Mouse (Mus musculus) adrenal gland, adult 8-10 months (tissue): ENCODE measurements around the gene Rspo3. TPM values are rescaled to one million over a fixed set of nuclear protein-coding genes. Genes with fewer than 3 reads are reported as not detected.

ENCODE experiments used
- DNase-seq: peaks from one replicate; pipeline ENCODE4 v3.0.0; 2022
- total RNA-seq, 4 experiments: library from RNA; stranded (reverse); gene quantifications; 2 replicates each; pipeline ENCODE4 v1.2.4; 2022

The Rspo3 gene
- total RNA-seq: 10 to 100 TPM; 17.8 to 27.8 (median 23.5) TPM

DNA sequence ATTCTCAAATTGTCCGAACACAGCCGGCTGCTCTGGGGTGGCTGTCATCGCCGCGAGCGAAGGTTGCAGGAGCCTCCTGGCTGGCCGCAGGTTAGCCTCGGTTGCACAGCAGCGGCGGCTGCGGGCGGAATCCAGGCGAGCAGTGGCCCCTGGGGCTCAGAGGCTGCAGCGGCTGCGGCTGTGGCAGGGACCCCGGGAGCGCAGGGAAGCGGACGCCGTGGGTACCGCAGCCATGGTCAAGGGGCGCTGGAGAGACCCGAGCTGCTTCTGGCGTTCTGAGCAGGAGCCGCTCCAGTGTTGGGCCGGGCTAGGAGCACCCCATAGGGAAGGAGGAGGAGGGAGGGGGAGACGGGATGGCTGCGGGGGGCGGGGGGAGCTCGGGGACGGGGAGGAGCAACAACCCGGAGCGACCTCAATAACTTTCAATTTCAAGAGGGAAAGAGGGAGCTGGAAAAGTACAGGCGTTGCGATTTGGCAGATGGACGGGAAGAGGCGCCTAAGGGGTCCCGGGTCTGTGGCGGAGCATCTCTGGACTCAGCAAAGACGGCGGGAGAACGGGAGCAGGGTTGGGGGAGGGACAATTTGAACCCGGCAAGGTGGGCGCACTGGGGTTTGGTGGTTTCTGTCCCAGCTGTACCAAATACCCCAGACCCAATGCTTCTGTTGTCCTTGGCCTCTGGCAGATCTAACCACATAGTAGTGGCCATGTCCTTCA lies at the start of gene Rspo3:
Rspo3 (minus strand) TSS at position 322 of the 715 bp plus-strand sequence.
- no peak for DNase-seq

DNA sequence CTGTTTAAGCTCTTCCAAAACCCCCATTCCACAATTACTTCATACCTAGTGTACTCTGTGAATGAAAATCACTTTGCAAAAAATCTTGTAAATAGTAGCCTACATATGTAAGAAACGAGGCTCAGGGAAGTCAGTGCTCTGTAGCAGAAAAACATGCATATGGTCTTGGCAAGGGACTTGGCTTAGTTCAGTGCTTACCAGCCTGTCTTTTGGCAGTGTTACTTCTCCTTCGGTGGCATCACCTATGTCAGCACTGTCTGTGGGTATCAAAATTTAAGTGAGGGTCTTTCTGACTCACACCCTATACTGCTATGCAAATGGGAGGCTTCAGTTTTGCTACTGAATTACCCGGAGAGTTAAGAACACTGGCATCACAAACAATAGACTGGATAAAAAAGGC lies 46.3 kb upstream of the Rspo3 start:
- DNase-seq: no peak

GRCm38 (mm10) chr10:29581476-29581875 lies 45.8 kb upstream of the Rspo3 start:
- no peak for DNase-seq

DNA sequence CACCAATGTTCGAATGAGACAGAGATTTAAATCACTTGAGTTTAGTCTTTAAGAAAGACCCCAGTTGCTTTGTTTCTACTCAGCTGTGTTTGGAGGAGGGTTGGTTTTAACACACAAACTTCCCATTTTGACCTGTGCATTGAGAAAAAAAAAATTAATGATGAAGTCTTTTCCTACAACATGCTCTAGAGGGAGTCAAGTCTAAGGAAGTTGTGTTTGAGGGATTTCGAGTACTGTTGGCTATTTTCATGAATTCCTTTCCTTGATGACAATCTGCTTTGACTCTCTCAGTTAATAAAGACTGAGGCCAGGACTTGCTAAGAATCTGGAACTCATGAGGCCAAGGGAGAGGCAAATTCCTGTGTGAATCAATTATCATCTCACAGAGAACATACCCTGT lies 20.3 kb upstream of the Rspo3 start:
- no peak for DNase-seq

- DNase-seq: peak; percentile 49
Measured at GRCm38 (mm10) chr10:29554365-29554764, 18.7 kb upstream of the Rspo3 start.

GRCm38 (mm10) chr10:29542982-29543381 lies 7.3 kb upstream of the Rspo3 start:
- no peak for DNase-seq

GRCm38 (mm10) chr10:29539516-29539915 lies 3.8 kb upstream of the Rspo3 start:
- DNase-seq: no peak

DNA sequence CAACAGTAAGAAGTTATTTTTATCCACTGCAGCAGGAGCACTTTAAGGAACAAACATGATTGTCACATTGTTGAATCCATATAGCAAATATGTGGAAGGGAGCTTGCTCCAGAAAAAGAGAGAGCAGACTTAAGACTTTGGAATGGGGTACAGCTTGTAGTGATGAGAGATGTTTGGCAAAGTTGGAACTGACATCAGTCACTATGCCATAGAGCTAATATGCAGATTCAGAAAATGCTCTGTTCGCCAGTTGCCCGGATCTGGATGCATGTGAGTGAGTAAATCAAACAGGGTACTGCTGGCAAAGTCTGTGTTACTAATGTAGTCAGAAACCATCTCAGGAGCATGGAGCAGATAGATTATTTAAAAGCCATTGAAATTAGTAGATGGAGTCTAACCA lies 3.1 kb upstream of the Rspo3 start:
- no peak for DNase-seq

DNA sequence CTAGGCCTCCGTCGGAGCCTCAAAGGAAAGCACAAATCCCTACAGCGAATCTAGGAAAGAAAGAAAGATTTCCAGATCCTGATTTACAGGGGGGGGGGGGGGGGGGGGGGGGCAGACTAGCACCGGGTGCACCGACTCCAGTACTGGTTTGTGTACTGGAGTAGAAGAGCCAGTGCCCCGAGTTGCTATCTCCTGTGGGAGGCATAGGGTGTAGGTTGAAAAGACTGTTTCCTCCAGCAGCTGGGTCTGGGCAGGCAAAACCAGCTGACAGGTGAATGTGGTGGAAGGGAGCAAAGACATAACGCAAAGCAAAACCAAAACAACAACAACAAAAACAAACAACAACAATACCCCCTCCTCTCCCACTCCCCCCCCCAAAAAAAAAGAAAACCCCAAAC lies 838 bp downstream of the Rspo3 start:
- no peak for DNase-seq

- DNase-seq: no peak
Measured at GRCm38 (mm10) chr10:29533846-29534829, 1.5 kb downstream of the Rspo3 start.

- peak; percentile 51 for DNase-seq
Measured at GRCm38 (mm10) chr10:29532821-29533715, 2.6 kb downstream of the Rspo3 start.

GRCm38 (mm10) chr10:29513563-29513962 lies 22.1 kb downstream of the Rspo3 start:
- DNase-seq: no peak

- DNase-seq: no peak
Measured at GRCm38 (mm10) chr10:29508167-29508566, 27.5 kb downstream of the Rspo3 start.

GRCm38 (mm10) chr10:29497205-29497822 lies 38.4 kb downstream of the Rspo3 start:
- DNase-seq: no peak

- no peak for DNase-seq
Measured at GRCm38 (mm10) chr10:29493996-29494395, 41.7 kb downstream of the Rspo3 start.

GRCm38 (mm10) chr10:29480945-29481344 lies 54.7 kb downstream of the Rspo3 start:
- DNase-seq: no peak

DNA sequence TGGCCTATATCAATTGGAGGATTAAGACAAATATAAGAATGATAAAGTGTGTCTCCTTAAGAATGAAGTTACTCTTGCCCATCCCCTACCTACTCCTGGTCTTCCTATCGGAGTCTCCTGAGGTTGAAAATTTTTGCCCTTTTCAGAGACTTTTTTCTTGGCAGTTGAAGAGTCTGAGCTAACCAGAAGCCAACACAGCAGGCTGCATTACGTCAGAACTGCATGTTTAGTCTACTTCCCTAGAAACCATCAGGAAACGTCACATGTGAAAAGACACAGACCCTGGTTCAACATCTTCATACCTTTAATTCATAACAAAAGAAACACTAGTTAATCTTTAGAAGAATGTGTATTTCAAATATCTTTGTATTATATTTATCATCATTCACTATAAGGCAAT lies 56.3 kb downstream of the Rspo3 start:
- DNase-seq: no peak

DNA sequence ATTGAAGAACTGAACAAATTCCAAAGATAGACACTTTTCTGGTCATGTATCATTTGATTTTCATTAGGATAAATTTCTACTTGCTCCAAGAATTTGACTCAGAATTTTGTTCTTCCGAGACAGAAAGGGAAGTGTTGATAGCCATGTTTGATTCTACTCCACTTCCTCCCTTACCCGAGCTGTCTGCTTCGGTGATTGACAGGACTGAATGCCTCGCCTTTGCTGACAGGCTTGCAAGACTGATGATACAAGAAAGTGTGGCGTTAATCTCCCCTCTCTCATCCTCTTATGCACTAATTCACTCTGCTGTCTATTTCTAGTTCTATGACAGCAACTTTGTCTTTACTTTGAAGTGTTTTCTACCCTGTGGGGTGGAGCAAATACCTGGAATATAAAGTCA lies 65.2 kb downstream of the Rspo3 start:
- DNase-seq: no peak

DNA sequence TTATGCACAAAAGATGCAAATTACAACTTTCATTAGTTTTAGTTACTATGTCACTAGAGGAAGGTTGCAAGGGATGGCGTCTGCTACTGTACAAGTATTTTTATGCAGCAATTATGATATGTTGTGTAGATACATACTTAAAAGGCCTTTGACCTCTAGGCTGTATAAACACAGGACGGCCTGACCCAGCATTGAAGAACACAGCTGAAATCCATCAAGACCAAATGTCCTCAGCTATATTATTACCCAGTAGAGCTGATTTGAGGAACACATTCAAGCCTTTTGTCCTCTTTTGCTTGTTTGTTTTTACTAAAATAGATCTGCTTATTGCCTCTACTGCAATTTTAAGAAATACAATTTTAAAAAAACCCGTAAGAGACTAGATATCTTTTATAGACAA lies 75.6 kb downstream of the Rspo3 start:
- no peak for DNase-seq

- DNase-seq: no peak
Measured at GRCm38 (mm10) chr10:29459632-29460031, 76.0 kb downstream of the Rspo3 start.

GRCm38 (mm10) chr10:29445076-29445475 lies 90.6 kb downstream of the Rspo3 start:
- DNase-seq: no peak

- DNase-seq: no peak
Measured at GRCm38 (mm10) chr10:29441297-29441696, 94.4 kb downstream of the Rspo3 start.
